Mouse (Mus musculus) thymus, postnatal 4 days (tissue): Measurements from ENCODE around the gene Dysf.
"Not testable (repeated sequence)": the region's sequence is repeated elsewhere in the genome, so short reads cannot be mapped to it uniquely, and the experiment has no call there.

Experiments
- DNase-seq: peaks from one replicate; pipeline ENCODE4 v3.0.0; 2021

Dysf gene

DNA sequence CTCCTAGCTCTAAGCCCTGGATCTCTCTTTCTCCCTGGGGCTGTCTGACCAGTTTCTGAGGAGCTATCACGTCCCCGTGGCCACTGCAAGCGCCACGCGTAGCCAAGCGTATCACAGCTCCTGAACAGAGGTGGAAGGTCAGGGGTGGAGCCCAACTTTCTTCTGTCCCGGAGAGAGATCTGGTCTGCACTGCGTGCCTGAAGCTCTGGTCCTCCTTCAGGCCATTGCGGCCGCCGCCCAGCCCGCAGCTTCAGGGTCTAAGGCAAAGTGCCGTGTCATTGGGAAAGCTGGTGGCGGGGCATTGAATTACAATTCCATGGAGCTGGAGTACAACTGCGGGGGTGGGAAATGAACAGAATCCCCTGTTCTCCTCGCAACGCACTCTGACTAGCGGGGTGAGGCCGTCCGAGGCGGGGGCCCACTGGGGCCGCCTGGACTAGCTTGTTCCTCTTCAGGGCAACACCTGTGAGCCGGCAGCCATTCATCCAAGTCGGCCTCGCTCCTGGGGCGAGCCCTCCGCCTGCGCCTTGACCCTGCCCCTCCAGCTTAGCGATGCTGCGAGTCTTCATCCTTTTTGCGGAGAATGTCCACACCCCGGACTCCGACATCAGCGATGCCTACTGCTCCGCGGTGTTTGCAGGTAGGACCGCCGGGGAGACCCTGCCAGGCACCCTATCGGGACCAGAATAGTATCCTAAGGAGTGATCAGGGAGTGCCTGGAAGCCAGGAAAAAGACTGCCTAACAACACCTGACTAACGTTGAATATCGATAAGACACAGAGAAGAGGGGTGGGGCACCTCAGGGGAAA lies at the start of gene Dysf:
TSS of gene Dysf (plus strand) at position 228 of the 809 bp plus-strand sequence.
- peak; percentile 10 for DNase-seq

DNA sequence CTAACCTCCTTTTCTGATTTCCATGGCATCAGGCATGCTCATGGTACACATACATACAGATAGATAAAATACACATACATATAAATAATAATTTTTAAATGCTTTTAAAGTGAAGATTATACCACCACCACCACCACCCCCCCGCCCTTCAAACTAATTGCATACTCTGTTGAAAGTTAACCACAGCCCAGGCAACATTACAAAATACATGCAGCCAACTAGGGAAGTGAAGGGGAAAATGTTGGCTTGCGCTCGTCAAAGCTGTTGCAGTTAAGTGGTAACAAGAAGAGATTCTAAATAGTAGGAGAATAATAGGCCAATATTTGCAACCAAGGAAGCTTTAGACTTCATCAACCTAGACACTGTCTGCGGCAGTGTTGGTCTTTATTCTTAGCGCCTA lies 20.7 kb upstream of the Dysf start:
- no peak for DNase-seq

DNA sequence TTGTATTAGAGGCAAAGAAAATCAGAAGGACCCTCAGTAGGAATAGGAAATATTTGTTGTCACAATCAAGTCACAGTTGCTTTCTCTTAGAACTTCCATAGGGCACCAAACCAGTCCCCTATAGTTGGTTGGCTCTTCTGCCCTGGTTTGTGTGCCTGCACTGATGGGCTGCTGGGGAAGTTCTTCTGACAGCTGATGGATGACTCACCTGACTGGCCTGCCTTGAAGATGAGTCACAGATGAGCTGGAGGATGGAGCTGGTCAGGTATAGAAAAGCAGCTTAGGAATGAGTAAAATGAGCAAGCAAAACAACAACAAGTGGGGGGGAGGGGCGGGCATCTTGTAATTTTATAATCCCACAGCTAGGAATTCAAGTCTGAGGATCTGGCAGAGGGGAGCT lies 5.7 kb upstream of the Dysf start:
- DNase-seq, result no peak

DNA sequence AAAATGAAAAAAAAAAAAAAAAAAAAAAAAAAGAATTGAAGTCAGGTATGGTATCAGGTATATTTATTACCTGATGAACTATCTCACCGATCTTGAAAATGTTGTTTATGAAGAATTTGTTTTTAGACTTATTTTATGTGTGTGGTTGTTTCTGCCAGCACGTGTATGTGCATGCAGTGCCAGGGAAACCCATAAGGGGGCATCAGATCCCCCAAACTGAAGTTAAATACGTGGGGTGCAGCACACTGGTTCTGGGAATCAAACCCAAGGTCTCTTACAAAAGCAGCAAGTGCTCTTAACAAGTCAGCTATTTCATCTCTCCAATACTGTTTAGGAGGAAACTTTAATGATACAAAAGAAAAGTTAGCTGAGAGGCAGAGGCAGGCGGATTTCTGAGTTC lies 4.1 kb upstream of the Dysf start:
- peak; percentile 22 for DNase-seq

DNA sequence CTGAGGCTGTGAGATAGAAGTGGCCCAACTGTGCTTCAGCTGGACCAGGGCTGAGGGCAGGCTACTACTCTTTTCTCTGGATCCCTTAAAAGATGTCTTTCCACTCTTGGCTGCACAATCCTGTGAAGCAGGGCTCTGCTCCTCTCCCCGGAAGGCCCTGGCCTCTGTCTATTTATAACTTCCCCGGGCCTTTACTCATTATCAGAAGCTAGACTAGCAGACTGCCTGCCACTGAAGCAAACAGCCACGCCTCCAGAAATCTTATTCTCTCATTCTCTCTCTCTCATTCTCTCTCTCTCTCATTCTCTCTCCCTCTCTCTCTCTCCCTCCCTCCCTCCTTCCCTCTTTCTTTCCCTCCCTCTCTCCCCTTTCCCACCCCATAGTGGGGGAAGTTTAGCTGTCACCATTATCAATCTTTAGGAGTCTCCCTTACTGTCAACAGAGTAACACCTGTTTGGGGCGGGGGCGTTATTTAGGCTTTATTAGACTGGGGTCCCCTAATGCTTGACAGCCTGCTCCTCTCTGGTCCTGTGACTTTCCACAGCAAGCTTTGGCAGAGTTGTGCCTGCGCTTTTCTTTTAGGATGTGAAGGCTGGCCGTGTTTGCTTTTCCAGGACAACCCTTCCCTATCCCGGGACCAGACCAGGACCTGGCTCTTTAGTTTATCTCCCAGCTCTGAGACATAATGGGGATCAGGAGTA lies 932 bp downstream of the Dysf start:
- DNase-seq, result no peak

DNA sequence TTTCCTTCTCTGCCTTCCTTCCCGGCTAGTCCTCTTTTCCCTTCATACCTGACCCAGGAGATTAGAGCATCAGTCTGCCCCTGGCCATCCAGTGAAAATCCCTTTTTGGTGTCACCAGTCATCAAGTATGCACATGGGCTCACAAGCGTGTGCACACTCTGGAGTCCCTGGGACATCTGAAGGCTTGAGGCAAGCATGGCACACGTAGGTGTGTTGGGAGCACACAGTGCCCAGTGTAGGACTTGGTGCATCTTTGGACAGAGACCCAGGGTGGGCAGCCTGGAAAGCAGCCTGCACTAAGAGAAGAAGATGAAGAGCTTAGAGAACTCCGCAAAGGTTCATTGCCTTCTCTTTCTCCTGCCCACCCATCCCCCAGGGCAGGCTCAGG lies 1.5 kb downstream of the Dysf start:
- DNase-seq, result no peak

DNA sequence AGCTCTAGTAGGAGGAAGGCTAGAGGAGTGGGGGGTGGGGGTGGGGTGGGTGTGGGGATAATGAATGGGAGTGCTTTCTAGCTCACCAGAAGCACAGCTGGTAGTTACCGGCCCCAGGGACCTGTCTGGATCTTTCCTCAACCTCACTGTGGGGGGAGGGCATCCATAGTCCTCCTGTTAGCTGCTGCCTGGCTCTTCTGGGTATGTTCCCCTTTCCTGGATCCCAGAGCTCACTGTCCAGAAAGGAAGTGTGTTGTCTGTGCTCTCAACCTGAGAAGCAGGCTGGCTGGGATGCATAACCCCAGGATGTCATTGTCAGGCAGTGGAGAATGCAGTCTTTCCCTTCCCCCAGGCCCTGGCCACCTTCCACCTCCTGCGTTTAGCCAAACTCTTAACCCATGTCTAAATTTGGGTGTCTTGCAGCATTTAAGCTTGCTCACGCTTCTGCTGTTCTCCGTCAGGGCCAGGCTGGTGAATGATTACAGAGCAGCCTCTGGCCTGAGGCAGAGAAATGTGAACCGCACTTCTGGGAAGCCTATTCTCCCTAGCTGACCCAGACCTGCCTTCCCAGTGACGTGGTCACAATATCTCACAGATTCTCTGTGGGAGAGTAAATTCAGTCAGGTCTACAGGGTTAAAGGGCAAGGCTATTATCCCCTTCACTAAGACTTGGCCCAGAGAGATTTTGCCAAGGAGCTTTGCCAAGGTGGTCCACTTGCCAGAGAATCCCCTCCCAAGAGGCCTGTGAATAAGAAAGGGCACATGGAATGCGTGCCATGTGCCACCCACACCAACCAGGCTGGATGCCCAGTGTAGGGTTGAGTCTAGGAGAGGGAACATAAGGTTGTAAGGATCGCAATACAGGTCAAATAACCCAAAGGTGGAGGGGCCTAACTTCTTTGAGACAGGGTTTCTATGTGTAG lies 2.2 kb downstream of the Dysf start:
- DNase-seq, result no peak

DNA sequence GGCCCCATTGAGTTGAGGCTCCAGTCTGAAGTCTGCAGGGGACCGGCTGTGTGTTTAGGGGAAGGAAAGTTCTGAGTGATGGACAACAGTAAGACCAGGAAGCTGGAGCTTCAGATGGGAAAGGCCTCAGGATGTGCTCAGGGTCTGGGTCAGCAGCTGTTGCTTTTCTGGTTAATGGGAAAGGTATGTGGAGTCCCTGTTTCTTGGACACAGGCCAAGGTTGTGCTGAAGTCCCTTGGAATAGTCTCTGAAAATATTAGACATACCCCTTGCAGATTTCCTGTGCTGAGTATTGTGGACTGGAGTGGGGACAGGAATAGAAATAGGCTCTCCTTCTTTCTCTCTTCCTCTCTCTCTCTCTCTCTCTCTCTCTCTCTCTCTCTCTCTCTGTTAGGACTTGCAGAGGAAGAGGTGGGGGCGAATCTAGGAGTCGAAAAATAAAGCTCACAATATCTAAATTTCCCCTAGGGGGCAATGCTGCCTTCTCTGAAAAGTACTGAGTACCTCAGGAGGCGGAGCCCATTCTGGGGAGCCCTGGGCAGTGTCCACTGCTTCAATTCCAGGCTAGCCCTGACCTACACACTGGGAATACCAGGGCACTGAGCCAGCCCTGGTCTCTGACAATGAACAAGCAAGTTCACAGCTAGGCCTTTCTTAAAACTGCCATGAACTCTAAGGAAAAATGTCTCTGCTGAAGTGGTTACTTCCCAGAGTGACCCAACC lies 6.7 kb downstream of the Dysf start:
- not testable (repeated sequence) for DNase-seq

DNA sequence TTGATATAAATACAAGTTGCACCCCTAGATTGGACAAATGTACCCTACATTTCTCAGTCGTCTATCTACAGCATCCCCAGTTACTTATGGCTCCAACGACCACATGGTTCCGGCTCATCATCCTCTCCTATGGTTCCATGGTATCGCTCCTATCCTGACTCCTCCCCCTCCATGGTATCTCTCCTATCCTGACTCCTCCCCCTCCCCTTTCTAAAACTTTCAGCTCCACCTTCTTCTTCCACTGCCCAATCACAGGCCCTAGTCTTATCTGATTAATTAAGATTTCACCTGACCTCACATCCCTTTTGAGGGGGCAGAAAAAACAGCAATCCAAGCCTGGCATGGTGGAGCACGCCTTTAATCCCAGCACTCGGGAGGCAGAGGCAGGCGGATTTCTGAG lies 8.5 kb downstream of the Dysf start:
- DNase-seq, result no peak

DNA sequence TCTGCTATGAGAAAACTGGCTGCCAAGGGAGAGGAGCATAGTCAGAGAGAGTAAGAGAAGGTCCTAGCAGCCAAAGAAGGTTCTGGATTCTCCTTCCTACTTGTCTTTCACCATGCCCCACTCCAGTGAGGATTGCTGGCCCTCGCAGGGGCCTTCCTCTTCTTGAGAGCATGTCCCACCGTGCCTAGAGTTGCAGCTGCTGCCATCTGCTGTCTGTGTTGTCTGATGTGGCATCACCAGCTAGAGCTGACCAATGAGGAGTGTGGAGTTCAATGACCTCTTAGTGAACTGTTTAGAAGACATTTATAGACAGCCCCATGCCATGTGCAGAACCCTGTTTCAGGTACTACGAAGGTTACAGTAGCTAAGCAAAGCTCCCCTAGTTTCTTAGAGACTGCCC lies 9.0 kb downstream of the Dysf start:
- DNase-seq, result no peak

DNA sequence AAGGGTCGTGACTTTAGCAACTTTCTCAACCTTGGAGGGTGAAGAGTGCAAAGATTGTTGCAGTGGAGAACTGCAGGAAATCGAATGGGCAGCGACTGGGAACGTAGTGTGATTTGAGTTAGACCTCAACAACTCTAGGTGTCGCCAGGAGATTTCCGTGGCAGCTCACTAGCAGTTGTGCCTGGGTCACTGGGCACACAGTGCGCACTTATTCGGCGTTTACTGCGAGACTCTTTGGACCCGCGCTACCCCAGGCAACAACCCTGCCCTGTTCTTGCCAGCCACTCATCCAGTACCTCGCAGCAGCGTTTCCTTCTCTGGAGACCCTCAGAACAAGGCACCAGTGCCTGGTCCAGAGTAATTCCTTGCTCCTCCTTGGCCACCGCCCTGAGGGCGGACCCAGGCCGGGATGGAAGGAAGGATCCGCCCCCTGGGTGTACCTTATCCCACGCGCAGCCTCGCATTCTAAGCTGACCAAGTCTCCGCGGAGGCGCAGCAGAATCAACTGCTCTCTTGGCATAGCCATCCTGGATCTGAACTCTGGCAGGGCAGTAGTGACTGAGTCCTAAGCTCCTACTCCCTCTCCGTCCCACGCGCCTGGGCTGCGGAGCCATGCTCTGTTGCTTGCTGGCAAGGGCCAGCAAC lies 10.6 kb downstream of the Dysf start:
- no peak for DNase-seq

DNA sequence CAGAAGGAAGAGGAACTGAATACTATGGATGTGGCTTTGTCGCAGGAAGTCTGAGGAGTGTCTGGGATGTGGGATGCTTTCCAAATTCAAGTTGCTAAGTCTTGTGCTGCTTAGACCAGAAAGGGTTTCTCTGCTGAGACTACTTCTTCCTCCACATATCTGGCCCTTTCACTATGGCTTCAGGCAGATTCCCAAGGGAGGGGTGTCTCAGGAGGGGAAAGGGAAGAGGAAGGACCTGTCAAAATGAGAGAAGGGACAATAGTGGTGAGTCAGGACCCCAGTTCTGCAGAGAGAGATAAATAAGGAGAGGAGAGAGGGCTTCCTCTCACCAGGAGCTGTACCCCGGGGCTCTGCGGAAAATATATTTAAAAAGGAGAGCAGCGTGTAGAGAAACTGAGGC lies 11.6 kb downstream of the Dysf start:
- DNase-seq, result no peak

DNA sequence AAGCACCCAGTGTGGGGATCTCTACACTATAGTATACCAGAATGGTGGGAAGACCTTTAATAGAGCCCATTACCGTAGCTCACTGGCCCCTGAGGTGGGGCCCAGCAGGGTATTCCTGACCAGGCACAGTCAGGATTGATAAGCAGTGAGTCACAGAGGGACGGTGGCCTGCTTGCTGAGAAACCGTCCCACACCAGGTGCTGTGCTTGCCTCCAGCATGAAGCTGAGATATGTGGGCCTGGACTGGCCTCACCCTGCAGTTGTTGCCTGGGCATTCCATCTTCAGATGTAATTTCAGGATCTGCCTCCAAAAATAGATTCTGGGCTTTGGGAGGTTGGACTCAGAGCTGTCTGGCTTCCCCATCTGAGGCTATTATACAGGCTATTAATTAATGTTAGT lies 13.6 kb downstream of the Dysf start:
- no peak for DNase-seq

DNA sequence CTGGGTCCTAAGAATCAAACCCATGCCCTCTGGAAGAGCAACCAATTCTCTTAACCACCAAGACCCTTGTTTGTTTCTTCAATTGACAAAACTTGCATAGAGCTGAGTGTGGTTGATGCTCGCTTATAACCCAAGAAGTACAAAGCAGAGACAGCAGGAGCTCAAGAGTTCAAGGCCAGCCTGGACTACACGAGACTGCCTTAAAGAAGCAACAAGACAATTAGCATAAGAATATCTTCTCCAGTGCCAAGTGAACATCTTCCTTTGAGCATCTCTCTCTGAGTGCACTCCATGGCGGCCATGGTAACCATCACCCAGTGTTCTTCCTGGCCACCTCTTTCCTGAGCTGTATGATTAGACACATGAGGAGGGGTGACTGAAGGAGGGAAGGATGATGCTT lies 17.2 kb downstream of the Dysf start:
- DNase-seq, result no peak

DNA sequence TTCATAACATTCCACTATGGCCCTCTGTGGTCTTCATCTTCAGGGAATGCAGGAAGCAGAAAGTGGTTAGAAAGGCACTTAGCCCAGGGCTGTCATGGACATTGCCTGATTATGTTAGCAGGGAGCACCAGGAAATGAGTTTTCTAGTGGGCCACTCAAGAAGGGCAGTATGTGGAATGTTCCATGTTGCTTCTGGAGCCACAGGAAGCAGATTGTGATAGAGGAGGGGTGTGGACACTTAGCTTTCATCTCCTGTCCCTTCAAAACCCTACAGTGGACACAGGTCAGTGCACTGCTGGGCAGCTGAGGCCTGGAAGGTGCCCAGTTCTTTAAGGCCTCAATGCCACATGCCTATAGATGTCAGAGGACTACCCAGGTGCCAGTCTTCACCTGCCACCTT lies 20.4 kb downstream of the Dysf start:
- DNase-seq, result no peak

DNA sequence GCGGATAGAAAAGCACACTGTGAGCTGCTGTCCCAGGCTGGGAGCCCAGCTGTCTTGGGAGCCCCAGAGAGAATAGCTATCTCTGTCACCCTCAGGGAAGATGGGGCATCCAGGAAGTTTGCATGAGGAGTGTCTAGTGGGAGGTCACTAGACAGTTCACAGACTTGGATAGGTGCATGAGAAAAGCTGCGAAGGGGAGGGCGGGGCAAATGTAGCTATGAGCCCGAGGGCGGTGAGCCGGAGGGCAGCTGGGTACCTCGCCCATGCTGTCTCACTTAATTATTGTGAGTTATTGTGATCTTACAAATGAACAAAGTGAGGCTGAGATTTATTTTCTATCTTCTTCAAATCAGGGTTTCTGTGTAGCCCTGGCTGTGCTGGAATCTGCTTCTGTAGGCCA lies 21.4 kb downstream of the Dysf start:
- no peak for DNase-seq

DNA sequence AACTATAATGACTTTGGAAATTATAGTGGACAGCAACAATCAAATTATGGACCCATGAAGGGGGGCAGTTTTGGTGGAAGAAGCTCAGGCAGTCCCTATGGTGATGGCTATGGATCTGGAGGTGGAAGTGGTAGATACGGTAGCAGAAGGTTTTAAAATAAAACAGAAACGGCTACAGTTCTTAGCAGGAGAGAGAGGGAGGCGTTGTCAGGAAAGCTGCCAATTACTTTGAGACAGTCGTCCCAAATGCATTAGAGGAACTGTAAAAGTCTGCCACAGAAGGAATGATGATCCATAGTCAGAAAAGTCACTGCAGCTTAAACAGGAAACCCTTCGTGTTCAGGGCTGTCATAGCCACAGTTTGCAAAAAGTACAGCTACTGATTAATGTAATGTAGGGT lies 24.1 kb downstream of the Dysf start:
- DNase-seq, result not testable (repeated sequence)

DNA sequence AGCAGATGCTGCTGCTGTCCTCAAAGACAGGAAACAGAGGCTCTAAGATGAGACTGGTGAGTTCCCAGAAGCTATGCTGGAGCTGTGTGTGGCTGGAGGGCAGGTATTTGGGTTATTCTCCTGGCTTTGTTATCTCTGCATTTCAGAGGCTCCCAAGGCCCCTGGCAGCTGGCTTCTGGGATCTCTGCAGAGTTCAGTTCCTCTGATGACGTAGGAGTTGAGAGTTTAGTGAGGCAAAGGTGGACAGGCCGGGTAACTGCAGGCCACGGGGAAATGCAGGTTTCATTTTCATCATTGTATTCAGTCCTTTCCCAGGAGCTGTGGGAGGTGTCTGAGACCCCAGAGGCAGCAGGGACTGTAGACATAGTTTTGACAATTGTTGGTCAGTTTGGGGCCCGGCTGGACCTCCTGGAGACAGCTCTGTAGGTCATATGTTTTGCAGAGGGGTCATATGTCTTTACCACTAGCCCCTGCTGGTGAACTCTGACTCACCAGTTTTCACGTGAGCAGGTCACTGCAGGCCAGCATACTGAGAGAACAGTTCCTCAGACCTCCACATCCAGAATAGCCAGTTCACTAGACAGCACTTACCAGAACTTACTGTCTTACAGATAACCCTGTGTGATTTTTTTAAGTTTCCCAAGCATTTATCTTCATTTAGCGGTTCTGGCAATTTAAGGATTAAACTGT lies 35.0 kb downstream of the Dysf start:
- no peak for DNase-seq

DNA sequence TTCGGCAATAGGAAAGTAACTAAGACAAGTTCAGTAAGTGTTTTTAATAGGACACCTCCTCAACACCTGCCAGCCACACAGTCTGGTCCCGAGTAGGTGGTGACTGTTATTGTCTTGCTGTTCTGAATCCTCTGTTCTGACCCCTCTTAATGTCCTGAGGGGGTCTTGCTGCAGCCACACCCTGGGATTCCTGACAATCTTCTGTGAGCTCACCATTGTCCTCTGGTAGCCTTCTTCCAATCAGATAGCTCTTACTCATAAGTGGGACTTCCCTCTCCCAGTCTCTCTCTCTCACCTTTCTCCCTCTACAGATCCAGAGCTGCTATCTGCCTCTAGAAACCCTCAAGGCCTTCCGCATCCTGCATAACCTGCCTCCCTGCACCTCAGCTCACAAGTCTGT lies 36.3 kb downstream of the Dysf start:
- DNase-seq, result no peak

DNA sequence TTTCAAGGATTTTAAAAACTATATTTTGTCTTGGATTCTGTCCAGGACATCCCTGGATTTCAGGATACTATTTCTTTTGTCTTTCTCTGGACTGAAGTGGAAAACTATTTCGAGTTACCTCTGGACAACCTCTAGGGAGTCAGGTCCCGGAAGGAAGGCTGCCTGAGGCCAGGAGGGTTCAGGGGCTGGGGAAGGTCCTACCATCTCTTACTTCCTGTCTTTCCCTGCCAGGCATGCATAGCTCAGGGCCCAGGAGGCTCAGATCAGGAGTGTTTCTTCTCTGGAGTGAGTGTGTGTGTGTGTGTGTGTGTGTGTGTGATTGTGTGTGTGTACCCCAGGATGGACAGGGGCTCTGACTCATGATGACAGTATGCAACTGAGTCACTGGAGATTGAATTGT lies 40.5 kb downstream of the Dysf start:
- DNase-seq, result no peak

DNA sequence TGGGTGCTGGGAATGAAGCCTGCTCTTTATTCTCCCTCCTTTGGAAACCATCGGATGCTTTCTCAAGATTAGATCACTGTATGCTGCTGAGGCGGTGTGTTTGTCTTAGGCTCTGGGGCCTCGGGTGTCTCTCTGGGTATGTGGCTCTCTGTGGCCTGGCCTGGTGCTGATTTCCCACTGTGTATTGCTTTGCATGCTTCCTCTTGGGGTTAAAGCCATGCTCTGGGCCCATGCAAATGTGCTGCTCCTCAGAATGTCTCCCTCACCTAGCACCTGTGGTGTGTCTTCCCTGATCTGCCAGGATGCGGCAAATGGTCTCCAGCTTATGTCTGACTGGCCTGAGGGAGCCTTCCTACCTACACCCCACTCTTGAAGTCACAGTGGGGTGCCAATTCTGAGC lies 41.8 kb downstream of the Dysf start:
- DNase-seq, result no peak

DNA sequence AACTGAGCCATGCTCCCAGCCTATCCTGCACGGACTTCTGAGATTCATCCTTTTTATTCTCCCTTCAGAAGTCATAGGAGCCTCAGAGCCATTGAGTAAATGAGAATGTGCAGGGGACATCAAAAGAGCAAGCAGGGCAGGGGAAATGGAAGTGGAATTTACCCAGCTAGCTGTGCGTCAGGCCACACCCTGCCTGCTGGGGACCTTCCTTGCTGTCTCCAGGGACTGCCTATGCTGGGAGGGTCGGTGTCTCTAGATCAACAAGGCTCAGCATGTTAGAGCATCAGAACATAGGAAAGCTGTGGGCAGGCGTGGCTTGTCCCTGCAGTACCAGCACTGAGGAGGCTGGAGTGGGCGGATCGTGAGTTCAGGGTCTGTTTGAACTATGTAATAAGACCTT lies 42.6 kb downstream of the Dysf start:
- no peak for DNase-seq
